Mouse (Mus musculus): ENCODE measurements around the gene Ms4a4b.
"Not testable (repeated sequence)": the region's sequence is repeated elsewhere in the genome, so short reads cannot be mapped to it uniquely, and the experiment has no call there.

Ms4a4b gene

DNA sequence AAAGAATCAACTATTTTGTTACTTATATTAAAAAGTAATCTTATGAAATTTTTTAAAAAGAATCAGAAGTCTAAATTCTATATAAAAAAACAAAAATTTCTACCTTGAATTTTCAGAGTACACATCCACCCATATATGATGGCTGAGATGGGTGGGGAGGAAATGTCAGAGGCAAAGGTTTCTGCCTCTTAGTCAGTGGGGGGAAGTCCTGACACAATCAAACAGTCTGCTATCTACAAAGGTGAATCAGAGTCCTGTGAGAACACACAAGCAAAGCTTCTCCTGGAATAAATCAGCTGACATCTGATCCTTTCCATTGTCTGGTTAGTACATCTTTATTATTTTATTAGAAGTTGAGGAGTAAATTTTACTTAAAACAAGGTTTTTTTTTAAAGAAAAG, at the start of gene Ms4a4b:
Ms4a4b (plus strand) TSS at position 216 of the 400 bp plus-strand sequence.
- DNase-seq (ENCODE audit: low spot score), result no peak

DNA sequence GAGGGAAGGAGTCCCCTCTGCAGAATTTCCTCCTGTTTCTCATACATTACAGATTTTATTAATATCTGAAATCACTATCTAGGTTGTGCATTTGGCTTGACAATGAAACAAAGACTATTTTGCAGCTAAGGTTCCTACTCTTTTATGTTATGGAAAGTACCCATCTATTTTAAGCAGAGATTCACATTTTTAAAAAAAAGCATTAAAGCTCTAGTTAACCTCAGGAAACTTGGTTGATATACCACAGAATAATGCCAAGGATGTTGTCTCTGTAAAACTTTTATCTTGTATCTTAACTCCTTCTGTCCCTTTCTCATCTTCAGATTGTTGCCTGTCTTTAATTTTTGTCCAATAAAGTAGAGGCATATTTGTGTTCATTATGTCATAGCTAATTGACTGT, 47.6 kb upstream of the Ms4a4b start:
- no peak for DNase-seq (ENCODE audit: low spot score)

DNA sequence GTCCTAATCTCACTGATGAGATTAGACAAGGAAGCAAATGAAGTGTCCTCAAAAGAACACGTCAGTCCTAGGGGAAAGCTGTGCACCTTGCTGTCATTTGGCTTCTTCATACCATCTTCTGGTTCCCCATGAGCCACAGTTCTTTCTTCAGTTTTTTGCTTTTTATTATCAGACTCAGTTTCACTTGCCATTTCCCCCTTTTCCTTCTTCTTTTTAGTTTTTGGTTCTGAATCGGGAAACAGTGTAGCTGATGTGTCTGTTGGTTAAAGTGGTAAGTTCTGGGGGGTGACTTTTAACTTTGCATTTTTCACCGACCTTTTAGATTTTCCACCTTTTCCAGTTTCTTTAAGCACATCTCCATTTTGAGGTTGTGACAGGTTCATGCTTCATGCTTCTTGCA, 38.8 kb upstream of the Ms4a4b start, which contains the start of gene Ms4a4c:
Ms4a4c (plus strand) TSS at position 244 of the 400 bp plus-strand sequence.
- DNase-seq (ENCODE audit: low spot score), result no peak

DNA sequence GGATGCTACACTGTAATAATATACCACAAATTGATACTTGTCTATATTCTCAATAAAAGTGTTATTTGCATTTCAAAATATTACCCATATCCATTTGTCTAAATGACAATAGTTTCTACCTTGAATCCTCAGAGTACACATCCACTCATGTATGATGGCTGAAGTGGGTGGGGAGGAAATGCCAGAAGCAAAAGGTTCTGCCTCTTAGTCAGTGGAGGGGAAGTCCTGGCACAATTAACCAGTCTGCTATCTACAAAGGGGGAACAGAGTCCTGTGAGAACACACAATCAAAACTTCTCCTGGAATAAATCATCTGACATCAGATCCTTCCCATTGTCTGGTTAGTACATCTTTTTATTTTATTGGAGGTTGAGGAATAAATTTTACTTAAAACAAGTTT, 35.9 kb upstream of the Ms4a4b start:
- DNase-seq (ENCODE audit: low spot score), result no peak

DNA sequence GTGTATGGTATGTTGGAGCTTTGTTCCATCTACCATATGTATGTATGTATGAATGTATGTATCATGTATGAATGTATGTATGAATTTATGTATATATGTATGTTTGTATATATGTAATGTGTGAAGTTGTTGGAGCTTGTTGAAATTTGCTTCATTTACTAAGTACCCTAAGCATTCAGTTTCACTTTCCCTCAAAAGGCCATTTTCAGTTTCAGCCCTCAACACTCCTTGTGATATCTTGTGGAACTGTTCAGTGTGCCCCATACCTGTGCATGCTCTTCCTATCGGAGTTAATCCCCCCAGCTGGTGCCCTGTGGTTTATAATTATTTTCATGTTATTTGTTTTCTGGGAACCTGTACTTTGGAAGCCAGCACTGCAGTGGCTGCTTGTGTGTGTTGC, 34.8 kb upstream of the Ms4a4b start:
- DNase-seq (ENCODE audit: low spot score), result no peak

DNA sequence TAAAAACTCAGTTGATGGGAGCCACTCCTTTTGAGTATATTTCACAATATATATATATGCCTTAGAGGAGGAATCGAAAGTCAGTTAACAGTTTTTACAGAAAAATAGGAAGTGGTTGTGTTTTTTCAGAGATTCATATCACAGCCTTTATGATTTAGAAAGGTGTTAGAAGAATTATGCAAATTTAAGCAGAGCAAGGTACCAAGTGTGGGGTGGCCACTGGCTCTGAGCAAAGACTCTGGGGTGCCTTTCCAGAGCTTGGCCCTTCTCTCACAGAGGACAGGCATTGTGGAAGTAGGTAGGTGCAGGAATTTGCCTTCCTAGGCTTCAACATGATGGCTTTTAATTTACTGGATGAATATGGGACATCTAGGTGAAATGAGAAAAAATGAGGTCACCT, 31.7 kb upstream of the Ms4a4b start:
- DNase-seq (ENCODE audit: low spot score), result no peak

DNA sequence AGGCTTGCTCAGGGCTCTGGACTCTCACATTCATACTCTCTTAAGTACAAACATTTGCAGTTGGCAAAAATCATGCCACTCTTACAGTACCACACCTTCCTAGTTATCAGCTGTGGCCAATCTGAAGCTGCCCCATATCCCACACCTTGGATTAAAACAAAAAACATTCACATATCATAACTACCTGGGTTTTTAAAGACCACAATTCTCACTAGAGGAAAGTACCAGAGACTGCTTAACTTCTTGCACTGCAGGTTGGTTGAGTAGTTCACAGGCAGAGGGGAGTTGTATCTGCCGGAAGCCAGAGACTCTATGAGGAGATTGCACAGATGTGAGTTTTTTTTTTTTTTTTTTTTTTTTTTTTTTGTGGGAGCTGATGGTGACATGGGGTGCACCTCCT, 29.3 kb upstream of the Ms4a4b start:
- no peak for DNase-seq (ENCODE audit: low spot score)

DNA sequence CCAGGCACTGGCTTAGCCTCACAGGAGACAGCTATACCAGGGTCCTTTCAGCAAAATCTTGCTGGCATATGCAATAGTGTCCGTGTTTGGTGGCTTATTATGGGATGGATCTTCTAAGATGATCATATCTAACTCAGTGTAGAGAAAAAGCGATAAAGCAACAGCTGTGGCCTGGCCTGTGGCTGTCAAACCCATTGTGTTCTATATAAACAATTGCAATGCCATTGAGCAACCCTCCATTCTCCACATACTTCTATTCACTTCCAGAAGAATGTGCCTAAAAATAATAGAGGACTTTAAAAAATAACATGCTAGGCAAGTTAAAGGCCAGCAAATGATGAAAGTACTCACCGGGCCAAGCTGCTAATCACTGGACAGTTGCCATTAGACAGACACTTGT, 27.8 kb upstream of the Ms4a4b start:
- DNase-seq (ENCODE audit: low spot score), result no peak

DNA sequence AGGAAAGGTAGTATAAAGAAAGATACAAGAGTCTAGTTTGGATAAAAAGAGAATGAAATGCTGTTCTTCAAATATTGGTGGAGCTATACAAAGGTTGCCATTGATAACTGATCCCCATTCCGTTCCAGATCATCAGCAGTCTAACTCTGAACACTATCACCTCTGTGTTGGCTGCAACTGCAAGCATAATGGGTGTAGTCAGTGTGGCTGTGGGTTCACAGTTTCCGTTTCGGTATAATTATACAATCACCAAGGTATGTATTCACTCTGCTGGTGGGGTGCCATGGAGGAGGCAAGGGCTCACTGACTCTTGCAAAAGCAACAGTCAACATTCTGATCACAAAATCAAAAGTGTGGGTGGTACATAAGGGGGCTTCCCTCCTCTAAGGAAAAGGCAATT, 24.5 kb upstream of the Ms4a4b start:
- DNase-seq (ENCODE audit: low spot score), result not testable (repeated sequence)

DNA sequence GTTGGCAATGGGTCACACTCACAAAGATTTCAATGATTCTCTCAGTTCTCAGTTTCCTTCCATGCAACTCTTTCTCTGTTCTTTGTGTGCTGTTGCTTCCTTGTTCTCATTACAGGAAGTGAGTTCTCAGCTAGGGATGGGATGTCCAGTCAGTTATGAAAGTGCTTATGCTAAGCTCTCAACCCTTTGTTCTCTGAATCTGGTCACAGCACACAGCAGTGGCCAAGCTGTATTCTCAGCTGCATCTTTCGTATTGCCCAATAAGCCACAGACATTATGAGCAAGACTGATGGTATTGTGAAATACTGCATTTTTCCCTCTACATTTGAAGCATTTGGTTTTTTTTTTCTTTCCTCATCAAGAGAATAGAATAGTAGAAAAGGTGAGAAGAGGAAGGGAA, 12.1 kb upstream of the Ms4a4b start:
- not testable (repeated sequence) for DNase-seq (ENCODE audit: low spot score)

DNA sequence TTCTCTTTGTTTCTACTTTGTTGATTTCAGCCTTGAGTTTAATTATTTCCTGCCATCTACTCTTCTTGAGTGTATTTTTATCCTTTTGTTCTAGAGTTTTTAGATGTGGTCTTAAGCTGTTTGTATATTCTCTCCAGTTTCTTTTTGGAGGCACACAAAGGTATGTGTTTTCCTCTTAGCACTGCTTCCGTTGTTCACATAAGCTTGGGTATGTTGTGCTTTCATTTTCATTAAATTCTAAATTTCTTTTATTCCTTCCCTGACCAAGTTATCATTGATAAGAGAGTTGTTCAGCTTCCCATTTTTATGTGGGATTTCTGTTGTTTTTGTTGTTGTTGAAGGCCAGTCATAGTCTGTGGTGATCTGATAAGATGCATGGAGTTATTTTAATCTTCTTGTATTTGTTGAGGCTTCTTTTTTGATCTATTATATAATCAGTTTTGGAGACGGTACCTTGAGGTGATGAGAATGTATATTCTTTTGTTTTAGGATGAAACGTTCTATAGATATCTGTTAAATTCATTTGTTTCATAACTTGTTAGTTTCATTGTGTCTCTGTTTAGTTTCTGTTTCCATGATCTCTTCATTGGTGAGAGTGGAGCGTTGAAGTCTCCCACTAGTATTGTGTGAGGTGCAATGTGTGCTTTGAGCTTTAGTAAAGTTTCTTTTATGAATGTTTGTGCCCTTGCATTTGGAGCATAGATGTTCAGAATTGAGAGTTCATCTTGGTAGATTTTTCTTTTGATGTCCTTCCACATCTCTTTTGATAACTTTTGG, 8.1 kb upstream of the Ms4a4b start:
- no peak for DNase-seq (ENCODE audit: low spot score)

DNA sequence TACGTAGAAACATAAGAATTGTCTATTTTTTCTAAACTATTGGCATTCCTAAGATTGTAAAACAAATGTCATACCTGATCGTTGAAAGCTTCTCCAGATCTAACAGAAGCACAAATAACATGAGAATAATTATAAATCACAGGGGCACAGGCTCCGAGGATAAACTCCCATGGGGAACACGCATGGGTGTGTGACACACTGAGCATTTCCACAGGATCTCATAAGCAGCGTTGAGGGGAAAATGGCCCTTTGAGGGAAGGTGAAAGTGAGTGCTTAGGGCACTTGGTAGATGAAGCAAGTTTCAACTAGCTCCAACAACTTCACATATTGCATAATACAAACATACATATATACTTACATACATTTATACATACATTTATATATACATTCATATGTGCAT, 611 bp downstream of the Ms4a4b start:
- no peak for DNase-seq (ENCODE audit: low spot score)

DNA sequence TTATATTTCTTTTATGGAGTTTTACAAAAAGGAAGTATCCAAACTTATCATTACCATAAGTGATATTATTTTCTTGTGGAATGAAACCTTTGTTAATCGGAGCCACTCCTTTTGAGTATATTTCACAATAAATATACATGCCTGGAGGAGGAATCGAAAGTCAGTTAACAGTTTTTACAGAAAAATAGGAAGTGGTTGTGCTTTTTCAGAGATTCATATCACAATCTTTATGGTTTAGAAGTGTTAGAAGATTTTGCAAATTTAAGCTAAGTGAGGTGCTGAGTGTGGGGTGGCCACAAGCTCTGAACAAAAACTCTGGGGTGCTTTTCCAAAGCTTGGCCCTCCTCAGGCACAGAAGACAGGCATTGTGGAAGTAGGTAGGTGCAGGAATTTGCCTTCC, 3.9 kb downstream of the Ms4a4b start:
- DNase-seq (ENCODE audit: low spot score), result no peak

DNA sequence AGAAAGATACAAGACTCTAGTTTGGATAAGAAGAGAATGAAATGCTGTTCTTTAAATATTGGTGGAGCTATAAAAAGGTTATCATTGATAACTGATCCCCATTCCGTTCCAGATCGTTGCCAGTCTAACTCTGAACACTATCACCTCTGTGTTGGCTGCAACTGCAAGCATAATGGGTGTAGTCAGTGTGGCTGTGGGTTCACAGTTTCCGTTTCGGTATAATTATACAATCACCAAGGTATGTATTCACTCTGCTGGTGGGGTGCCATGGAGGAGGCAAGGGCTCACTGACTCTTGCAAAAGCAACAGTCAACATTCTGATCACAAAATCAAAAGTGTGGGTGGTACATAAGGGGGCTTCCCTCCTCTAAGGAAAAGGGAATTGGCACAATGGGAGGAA, 15.7 kb downstream of the Ms4a4b start:
- not testable (repeated sequence) for DNase-seq (ENCODE audit: low spot score)

DNA sequence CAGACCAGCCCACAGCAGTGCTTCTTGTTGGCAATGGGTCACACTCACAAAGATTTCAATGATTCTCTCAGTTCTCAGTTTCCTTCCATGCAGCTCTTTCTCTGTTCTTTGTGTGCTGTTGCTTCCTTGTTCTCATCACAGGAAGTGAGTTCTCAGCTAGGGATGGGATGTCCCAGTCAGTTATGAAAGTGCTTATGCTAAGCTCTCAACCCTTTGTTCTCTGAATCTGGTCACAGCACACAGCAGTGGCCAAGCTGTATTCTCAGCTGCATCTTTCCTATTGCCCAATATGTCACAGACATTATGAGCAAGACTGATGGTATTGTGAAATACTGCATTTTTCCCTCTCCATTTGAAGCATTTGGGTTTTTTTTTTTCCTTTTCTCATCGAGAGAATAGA, 21.4 kb downstream of the Ms4a4b start:
- not testable (repeated sequence) for DNase-seq (ENCODE audit: low spot score)

DNA sequence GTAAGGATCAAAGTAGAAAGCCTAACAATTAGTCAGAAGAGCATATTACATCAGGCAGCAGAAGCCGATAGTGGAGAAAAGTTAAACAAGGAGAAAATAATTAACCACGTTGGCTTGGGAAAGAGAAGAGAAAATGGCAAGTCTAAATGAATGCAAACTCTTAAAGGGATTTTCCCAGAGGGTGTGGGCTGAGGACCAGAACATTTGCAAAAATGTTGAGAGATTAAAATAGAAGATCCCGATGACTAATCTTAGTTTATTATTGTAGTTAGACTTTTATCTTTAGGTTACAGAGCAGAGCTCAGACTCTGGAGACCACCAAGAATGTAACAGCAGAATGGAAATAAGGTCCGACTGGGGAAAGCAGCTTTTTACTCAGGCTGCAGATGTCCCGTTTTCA, 23.1 kb downstream of the Ms4a4b start:
- DNase-seq (ENCODE audit: low spot score), result no peak

DNA sequence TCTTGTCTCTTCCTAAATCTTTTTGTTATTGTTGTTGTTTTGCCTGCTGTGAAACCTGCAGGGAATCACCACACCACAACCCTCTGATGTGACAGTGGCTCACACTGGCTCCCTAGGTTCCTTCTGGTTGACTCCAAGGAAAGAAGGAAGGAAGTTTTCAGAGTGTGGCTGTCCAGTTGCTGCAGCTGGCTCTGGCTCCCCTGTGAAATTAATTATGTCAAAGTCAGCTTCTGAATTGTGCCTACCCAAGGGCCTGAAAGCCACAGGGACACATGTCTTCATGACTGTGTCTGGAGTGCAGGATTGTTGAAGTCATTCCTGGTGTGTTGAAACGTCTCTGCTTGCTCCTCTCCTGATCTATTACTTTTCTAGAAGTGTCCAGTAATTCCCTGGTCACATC, 25.0 kb downstream of the Ms4a4b start:
- not testable (repeated sequence) for DNase-seq (ENCODE audit: low spot score)

DNA sequence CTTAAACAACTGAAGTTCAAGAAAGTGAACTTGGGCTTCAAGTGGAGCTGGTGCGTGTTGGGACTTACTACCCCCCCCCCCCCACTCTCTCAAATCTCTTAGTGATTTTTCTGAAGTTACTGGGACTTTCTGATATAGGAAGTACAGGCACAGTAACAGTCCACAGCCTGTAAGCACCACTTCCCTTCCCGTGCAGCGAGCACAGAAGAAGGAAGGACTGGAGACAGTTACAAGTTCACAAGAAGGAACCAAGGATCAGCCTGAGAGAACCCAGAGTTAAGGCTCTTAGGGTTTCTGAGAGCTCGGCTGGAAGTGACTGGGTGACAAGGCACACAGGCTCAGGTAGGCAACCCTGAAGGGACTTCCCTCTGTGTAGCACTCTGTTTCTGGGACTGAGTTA, 25.9 kb downstream of the Ms4a4b start, which contains the start of gene Ms4a6c:
Ms4a6c (plus strand) TSS at position 152 of the 400 bp plus-strand sequence.
- DNase-seq (ENCODE audit: low spot score), result not testable (repeated sequence)

DNA sequence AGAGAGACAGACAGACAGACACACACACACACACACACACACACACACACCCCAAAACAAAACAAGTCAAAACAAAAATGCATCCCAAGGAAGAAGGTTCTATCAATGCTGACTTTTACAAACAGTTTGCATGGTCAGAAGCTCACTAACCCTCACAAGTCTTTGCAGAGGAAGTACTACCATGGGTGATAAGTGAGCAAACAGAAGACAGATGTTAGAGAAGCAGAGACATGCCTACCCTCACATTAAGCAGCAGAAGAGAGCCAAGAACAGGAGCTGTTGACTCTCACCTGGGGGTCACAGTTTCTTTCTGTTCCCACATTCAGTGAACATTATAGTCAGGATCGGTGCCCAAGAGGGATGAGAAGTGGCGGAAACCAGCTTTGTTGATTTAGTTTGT, 36.4 kb downstream of the Ms4a4b start:
- DNase-seq (ENCODE audit: low spot score), result no peak

DNA sequence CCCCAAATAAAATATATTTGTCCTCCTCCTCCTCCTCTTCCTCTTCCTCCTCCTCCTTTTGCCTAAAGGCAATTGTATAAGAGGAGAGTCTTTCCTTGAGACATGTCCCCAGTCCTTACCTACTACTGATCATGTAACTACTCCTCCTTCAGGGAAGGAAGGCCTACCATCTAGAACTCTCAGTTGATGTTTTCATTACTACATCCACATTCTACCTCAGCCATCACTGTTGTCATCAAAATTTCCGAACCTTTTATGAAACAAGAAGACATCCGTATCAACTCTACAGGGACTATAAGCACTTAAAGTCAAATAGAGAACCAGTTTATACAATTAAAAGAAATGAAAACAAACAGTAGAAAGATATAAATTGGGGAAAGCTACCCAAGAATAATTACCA, 39.3 kb downstream of the Ms4a4b start:
- no peak for DNase-seq (ENCODE audit: low spot score)

DNA sequence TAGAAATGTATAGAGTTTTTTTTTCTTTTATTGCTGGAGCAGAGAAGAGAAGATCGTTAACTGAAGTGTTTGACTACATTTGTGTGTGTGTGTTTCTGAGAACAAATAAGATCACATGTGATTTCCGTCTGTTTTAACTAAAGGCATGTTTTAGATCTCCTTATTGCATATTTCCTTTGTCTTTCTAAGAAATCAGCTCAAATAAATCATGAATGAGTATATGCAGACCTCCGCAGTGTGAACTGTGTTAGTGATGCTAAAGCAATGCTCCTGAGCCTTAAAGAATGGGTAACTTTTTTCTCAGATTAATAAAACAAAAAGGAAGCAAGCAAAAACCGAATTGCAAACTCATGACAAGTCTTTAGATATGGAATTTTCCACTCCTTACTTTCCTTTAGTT, 40.6 kb downstream of the Ms4a4b start:
- DNase-seq (ENCODE audit: low spot score), result no peak

DNA sequence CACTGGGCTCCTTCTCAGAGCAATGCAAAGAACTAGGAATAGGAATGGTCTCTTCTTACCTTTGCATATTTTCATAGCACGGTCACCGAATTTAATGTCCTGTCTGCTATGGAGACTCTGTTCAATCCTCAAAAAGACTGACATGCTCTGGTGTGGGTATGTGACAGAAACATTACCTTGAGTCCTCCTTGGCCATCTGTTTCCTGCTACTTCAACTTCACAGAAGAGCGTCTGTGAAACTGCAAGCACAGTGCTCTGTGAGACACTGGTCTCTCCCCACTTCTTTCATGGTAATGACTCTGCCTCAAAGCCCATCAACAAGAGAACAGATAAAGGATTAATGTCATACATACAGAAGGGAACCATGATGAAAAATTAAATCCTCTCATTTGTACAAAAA, 41.0 kb downstream of the Ms4a4b start:
- no peak for DNase-seq (ENCODE audit: low spot score)

DNA sequence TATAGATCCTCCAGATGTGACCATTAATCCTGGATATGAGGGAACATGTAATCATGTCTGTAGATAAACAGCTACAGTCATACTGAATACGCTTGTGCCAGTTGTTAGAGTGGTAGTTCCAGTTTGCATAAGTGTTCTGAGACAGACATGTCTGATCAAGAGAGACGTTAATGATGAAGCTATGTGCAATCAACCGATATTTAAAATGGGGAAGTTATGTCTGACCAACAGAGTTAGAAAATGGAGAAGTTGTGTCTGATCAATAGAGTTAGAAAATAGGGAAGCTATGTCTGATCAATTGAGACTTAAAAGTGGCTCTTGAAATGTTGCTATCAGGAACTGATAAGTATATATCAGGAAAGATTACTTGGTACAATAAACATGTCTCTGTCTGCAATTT, 41.9 kb downstream of the Ms4a4b start:
- DNase-seq (ENCODE audit: low spot score), result no peak

DNA sequence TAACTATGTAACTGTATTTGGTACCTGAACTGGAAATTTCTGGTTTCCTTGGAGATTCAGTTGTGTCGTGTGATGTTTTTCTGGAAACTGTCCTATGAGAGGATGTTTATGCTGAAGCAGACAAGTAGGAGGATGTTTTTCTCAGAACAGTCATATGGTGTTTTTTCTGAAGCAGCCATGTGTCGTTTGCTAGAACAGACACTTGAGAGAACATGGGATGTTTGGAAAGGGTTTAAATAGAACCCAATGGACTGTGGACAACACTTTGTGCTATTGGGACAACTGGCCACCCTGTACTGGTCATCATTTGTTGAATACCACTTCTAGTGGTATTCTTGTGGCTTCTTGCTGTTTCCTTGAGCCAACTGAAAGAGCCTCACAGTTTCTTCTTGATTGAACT, 42.4 kb downstream of the Ms4a4b start, which contains the start of gene Gm8369:
Gm8369 (plus strand) TSS at position 193 of the 400 bp plus-strand sequence.
- no peak for DNase-seq (ENCODE audit: low spot score)

All from urinary bladder, postnatal 25 days (tissue).